Mouse (Mus musculus) frontal cortex, postnatal 25 days (tissue): Measurements from ENCODE around the gene Trip11.

Experiments
- DNase-seq, 2 experiments: peaks; one replicate each; pipeline ENCODE4 v3.0.0; 2022; ENCODE audit warnings: low spot score in 2 of 2

Trip11 gene

DNA sequence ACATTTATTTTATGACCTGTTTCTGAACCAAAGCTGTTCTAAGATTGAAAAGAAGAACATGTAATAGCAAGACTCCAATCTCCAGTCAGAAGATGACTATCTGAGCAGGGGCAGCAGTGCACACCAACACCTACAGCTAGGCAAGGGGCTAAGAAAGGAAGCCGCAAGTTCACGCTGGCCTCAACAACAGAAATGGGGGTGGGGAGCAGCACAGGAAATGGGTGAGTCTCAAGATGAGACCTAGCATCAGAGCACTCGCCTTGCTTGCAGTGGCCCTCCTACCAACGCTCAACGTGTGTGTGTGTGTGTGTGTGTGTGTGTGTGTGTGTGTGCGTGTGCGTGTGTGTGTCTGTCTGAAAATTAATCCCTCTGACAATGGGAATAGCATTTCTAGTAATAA is 16.0 kb downstream of the Trip11 start:
- no peak for DNase-seq

DNA sequence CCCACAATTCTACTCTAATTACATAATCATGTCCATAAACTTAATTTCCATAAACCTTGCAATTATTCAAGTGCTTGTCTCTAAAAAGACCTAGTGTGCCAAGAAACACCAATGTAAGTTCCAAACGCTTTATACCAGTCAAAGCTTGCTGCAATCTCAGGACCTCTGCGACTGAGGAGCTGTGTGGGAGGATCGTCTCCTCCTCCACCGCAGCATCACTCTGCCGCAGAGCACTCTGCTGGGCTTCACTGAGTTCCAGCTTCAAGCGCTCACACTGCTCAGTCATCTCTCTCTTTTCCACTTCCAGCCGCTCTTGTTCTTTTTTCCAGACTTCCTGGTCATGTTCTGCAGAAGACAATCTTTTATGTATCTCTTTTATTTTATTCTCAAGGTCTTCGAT is 19.8 kb downstream of the Trip11 start:
- no peak for DNase-seq

DNA sequence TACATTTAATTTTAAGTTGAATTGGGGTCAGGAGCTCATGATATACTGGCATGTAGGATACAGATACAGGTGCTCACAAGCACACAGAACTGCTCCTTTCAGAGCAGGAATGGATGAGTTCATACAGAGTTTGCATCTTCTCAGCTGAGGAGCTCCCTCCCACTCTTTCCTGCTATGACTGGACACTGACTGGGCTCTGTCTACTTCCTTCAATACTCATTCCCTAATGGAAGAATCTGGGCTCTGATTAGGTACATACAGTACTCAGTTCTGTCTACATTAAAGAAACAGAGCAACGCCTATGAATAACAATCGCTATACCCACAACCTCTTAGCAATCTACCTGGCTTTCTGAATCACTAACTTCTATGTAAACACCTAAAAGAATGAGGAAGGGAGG is 20.2 kb downstream of the Trip11 start:
- DNase-seq, result no peak

DNA sequence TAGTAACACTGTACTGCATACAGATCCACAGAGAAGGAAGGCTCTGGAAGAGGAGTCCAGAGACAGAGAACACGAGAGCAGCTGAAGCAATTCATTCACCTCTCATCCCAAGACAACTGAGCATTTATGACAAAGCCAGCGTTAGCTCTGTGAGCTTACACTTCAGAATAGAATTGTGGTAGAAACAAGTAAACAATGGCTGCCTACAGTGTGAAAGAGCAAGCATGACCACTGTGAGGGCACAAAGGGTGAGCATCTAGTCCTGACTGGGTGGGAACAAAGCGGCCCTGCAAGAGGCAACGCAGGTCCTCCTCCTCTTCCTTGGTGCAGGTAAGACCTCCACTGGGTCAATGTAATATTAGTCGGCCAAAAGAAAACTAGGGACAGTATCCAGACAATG is 22.0 kb downstream of the Trip11 start:
- DNase-seq, result no peak

DNA sequence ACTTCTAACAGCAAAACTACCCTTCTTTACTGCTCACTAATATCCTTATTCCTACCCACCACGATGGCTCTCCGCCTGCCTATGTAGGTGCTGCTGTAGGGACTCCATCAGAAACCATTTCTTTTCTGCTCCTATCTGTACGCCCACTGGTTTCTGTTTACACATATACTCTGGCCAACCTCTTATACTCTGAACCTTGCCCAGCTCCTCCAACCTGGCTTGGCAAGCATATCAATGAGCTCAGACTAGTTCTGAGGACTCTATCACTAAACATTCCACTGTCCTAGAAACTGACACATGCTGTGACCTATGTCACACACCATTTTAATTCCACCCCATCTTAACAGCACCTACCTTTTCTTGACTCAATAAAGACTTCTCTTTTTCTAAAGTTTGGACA is 23.7 kb downstream of the Trip11 start:
- DNase-seq, result no peak

DNA sequence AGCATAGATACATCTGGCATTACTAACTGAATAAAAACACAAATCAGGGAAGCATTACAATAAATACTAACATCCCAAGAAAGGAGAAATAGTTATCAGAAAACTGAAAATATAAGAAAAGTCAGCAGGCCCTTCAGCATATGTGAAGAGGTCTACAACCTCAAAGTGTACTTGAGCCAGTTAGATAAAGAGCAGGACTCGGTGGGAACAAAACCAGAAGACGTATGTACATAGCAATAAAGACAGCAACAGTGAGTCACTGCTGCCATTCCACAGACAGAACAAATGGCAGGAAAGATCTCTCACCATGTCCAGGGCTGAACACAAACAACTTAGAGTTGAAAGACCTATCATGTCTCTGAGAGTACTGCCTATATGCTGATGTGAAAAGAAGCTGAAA is 24.8 kb downstream of the Trip11 start:
- no peak for DNase-seq

DNA sequence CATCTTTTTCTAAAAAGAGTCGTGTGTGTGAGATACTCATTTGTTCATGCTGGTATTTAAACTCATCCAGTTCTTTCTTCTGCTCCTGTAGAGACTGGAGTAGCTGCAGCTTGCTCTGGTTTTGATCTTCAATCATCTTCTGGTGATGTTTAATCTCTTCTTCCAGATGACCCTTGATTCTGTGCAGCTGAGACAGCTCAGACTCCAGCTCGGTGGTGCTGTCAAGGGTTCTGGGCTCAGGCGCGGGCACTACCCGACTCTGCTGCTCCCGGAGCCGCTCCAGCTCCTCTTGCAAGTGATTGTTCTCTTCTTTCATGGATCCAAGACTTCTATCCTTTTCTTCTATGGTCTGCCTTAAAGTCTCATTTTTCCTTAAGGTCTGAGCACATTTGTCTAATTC is 28.1 kb downstream of the Trip11 start:
- no peak for DNase-seq

DNA sequence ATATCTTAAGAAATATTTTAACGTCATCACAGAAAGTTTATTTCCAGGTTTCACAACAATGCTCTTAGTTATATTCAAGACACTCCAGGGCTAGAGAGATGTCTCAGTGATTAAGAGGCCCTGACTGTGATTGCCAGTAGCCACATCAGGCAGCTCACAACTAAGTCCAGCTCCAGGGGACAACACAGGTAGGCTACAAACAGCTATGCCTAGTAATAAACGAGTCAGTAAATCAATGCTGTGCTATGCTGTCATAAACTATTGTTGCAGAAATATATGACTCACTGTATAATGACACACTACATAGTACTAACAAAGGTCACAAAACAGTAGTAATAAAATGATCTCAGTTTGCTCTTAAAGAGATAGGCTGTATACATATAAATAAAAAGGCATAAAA is 36.7 kb downstream of the Trip11 start:
- no peak for DNase-seq

DNA sequence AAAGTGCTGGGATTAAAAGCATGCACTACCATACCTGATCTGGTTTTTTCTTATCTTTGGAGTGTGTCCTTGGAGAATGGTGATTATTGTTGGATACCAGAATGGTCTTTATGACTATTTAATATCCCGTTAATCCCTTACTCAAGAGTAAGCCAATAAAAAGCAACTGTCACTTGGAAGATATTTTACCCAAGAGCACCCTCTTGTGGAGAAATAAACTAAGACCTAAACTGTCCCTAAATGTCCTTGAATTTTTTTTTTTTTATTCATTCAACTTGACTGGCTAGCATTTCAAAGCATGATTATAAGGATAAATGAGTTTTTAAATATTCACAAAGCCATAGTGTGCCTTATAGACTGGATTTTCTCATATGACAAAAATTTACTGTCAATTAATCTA is 38.0 kb downstream of the Trip11 start:
- no peak for DNase-seq

DNA sequence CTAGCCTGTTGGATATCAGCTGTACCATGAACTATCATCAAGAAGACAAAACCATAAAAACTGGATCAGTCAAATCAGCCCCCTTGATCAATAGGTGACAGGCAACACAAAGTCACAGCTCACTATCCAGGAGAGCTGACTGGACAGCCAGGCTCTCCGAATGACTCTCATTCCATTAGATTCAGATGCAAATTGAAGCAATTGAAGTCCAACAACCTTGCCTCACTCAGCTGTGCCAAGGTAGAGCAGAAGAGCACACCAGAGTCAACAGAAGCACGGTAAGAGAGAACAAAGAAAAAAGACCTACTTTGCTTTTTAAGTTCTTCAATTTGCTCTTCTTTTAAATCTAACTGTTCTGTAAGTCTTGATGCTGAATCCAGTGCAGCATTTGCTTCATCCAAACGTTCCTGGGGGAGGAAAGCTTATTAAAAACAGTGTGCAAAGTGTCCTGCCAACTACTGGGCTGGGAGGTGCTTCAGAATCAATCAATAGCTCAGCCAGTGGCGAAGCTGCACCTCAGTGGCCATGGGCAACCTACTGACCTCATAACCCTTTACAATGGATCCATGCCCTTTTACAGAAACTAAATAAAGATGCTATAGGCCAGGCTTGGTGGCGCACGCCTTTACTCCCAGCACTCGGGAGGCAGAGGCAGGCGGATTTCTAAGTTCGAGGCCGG is 50.6 kb downstream of the Trip11 start:
- no peak for DNase-seq

DNA sequence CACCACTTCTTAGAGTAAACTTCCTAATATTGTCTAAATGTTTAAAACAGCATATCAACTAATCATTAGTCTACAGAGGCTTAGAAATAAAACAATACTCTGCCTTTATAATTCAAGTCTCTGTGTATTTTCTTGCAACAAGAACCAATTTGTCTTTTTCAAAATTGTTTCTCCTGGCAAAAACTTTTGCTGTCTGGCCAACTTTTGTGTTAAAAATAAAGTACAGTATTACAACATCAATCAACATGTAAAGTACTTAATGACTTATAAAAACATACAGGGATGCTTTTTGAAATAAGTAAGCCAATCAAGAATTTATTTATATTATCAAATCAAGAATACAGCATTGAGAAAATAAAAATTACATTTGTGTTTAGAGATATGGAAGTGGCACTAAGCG is 52.8 kb downstream of the Trip11 start:
- no peak for DNase-seq

DNA sequence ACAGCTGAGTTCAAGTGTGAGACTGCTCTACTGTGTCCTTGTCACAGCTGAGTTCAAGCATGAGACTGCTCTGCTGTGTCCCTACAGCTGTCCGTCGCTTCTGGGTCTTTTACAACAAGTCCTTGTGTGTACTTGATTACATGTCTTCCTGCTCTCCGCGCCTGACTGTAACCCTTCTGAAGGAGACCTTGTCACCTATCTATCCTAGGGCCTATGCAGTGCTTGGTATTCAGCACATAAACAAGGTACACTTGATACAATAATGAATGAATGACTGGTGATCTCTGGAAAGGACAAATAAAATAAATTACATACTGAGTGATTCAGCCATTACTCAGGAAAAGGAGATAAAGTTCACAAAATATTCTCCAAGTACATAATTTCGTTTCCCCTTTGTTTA is 55.1 kb downstream of the Trip11 start:
- no peak for DNase-seq

DNA sequence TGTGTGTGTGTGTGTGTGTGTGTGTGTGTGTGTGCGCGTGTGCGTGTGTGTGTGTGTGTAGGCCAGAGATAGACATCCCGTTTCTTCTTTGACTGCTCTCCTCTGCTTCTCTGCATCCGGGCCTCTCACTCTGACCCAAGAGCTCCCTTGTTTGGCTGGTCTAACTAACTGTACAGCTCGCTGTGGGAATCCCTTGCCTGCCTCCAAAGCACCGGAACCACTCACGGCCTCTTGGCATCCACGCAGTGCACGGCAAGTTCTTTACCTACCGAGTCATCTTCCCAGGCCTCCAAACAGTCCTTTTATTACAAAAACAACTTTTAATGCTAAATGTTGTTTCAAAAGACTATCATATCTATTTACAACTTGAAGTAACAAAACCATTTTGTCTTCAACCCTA is 58.7 kb downstream of the Trip11 start:
- no peak for DNase-seq

DNA sequence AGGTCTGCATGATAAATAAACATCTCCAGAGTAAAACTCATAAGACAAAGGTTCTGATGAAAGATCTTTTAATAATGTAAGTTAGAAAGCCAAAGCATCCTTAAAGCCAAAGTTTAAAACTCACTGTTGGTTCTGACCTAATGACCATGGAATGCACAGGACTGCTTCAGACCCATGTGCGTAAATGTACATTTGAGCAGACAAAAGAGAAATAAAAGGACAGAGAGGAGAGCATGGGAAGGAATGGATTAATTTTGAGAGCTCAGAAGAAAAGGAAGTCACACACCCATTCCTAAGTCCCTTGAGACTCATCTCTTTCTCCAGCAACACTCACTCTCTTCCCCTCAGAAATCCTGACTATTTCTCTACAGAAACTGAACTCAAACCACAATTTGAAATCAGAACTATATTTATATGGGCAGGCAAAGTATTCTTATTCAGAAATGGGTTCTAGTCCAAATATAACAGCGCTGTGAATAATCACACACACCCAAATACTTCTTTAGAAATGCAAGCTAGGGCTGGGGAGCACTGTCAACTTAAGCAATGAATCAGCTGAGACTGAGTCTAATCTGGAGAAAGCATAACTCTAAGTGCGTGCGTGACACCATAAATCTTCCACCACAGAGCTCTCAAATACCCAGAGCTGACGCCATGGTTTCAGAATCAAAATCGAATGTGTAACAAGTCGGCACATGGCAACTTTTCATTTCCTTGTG is 61.1 kb downstream of the Trip11 start:
- DNase-seq, result no peak

DNA sequence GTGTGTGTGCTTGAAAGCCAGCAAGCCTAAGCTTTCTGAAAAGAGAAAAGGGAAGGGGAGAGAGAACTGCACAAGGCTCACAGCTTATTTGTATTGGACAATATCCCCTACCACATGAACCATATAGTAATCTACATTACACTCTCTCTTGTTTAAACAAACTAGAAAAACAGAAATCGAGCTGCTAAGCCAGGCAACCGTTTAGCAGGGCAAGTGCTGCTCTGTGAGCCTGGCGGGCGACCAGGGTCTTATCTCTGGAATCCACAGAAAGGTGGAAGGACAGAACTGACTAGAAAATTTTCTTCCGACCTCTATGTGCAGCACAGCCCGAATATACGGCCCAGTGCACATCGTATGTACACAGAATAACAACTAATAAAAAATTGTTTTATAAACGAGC is 61.8 kb downstream of the Trip11 start:
- DNase-seq, result no peak

DNA sequence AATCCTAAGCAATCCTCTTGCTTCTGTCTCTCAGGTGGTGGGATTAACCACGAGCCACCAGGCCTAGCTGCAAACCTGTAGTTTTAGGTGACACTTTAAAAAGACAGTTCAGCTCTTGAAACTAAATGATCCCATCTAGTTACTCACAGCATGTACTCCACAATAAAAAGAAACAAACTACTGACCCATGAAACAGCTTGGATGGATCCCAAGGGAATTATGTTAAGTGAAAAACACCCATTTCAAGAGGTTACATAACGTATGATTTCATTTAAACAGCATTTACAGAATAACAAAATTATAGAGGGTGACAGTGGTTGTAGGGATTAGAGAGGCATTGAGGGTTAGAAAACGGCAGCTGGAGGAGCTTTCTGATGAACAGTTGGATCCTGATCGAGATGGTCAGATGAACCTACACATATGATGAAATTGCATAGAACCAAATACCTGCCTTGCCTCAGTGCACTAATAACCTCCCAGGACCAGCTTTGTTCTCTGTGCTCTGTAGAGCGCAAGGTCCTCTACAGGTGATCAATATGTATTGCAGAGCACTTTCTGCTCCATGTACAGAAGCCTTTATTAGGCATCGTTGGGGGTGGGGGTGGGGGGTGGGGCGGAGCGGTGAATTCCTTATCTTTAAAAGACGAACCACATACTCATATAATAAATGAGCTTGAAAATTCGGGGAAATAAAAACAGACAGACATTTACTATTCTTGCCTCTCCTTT is 76.4 kb downstream of the Trip11 start:
- no peak for DNase-seq

DNA sequence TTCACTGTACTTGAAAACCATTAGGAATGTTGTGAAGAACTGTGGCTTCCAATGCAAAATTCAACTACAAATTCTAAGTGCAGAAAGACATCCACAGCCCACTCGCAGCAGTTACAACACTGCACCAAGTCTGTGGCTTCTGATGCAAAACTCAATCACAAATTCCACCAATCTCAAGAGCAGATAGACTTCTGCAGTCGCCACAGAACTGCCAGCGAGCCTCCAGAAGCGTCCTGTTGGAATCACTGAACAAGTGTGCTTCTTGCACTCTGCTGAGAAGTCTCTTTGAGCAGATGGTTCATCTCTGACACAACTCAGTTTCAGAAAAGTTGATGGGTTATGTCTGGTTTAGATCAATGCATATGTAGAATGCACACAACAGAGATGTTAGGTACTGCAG is 78.4 kb downstream of the Trip11 start:
- DNase-seq, result no peak

DNA sequence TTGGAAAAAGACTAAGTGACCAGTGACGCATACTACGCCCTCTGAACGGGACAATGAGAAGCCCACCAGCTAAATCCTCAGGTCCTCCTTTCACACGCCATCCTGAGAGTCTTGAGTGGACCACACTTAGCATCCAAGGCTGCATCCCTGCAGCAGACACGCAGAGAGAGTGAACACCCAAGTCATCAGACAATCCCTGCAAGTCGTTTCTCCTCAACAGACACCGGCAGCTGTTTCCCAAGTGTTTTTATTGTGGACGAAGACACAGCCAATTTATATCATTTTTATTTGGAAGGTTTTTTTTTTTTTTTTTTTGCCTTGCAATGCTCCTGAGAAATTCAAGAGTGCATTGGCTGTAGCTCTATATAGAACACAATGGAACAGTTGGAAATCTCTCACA is 79.3 kb downstream of the Trip11 start:
- no peak for DNase-seq

DNA sequence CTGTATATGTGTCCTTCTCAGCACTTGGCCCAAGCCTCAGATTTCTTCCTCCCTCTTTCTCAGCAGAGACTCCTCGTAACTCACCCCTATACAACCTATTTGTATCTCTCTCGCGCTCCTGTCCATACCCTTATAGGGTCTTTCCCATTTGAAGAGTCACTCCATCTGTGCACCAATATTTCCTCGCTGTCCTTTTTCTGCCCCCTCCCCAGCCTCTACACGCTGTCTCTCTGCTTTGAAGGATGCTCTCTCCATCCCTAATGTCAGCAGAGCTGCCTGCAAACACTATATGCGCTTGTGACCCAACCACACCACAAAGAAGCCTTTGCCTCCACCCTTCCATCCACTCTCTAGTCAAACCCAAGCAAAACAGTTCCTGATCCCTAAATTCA is 80.0 kb downstream of the Trip11 start:
- no peak for DNase-seq

DNA sequence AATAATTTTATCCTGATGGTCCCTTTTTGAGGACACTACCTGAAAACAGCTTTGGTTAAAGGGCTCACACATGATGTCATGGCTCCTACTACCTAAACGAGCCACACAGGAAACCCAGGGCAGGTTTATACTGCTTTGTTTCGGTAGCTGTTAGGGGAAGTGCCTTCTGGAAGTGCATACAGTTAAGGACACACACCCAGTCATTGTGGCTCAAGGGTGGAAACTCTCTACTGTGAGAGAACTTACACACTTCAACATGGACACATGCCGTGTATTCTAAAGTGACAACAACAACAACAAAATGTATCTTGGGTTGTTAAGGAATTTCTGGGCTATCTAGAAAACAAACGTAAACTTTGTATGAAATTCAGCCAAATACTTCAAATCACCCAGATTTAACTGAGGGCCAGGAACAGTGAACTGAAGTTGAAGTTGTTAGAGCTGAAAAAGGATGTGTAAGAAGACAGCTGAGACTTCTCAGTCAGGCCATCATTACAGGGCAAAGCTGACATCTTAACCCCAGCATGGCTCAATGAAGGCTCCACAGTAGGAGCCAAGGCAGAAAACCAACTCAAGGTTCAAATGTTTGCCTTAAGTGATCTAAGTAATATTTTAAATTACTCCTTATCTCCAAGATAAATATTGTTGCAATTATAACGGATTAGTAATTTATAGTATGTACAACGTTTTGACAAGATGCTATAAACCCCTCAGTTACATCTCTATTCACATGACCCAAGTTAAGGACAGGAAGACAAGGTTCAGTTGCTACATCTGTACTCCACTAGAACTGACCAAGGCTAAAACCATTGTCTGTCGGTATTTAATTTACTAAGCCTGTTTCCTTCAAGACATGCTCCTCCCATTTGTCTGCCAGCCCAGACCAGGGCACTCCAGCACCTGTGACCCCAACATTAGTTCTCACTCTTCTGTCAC is 80.6 kb downstream of the Trip11 start:
- DNase-seq, result no peak

DNA sequence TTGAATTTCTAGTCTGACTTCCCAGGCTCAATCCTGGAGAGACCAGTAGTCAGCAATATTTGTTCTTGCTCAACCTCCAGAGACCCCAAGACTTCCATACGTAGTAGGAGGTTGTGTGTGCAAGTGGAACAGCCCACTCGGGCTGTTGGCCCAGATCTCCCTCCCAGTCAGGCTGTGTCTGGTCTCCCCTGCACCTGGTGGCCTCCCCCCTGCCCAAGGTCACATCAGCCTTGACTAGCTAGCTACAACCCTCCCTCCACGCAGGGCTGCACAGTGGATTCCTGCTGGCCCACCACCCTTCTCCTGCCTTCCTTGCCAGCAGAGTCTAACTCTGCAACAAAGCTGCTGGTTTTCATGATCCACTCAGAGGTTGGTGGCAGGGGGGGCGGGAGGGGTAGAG is 81.8 kb downstream of the Trip11 start:
- no peak for DNase-seq

DNA sequence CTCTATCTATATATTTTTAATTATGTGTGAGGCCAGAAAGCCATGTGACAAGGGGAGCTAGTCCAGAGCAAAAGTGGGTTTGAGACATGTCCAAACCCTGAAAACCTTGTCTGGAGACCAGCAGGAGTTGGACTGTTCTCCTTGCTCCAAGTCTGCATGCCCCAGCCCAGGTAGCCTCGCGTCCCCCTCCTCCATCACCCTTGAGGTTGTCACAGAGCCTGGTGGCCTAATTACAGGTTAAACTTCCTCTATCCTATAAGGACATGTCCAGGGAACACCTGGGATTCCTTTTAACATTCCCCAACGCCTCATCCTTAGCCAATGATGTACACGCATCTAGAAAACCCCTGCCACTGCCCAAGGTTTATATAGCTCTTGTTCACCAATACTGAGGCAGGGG is 89.9 kb downstream of the Trip11 start:
- no peak for DNase-seq
